ENCODE assay signal across 11 mouse cellular contexts in genomic region chr15:81838554-81839235, GRCm38 (mm10). TPM values are rescaled to one million over a fixed set of nuclear protein-coding genes. Genes with fewer than 3 reads are reported as not detected.
DNase-seq lines count a peak whose midpoint lies in the region; ATAC-seq and TF ChIP-seq lines count a peak whose summit lies in the region.
"Had no signal": no experiment of that assay in that cellular context is flagged by ENCODE, and none has a peak within 500 bp of the region (broad histone marks: within the 10 kb centered on the region; RNA-seq: fewer than 3 reads in every experiment).

No protein-coding gene starts in this region.

- no peak for TF ChIP-seq EP300 in ES-Bruce4 (IDR thresholded peaks at IDR 0.05; ENCODE audit: insufficient read depth, low read depth, low read length)

- H3K9ac ChIP-seq in heart, embryonic 15.5 days: no peak overlapping the region
- 0 out of 2 replicates have a peak overlapping the region, but pooled peaks have one; percentile 4 for H3K9ac ChIP-seq in ES-Bruce4 (ENCODE audit: low read depth, poor library complexity, severe bottlenecking)
- H3K9ac ChIP-seq: limb, embryonic 13.5 days had no signal

- DNase-seq in heart, embryonic 10.5 days (ENCODE audit: low spot score): no peak
- DNase-seq in 3134 (ENCODE audit: extremely low read depth, insufficient read length, low spot score): peak; percentile 42
- peak; percentile 46 for DNase-seq in lung, adult 2 months
- DNase-seq in thymus, postnatal 10 days (ENCODE audit: low spot score in 2 of 2): no peak
- no peak for DNase-seq in frontal cortex, adult 2 months (ENCODE audit: extremely low spot score in 1 of 2, low spot score in 1 of 2)
- DNase-seq: adrenal gland, postnatal 25 days; midbrain, embryonic 14.5 days; thymus, postnatal 14 days had no signal

- TF ChIP-seq POLR2A in ES-Bruce4 (IDR thresholded peaks at IDR 0.05; ENCODE audit: insufficient read depth, low read length): no peak
- no peak for TF ChIP-seq POLR2A in lung, adult 2 months (IDR thresholded peaks at IDR 0.05; ENCODE audit: borderline replicate concordance, extremely low read depth, low read depth, low read length)

- no peak overlapping the region for H3K4me2 ChIP-seq in heart, embryonic 15.5 days
- H3K4me2 ChIP-seq: limb, embryonic 13.5 days had no signal

- 61% methylated on average over 14 of the region's 14 CpGs for WGBS in heart, embryonic 15.5 days
- 71% methylated on average over 14 of the region's 14 CpGs for WGBS in heart, embryonic 10.5 days
- whole genome bisulfite sequencing in lung, adult 2 months: 43% methylated on average over 14 of the region's 14 CpGs

- no peaks in the 10 kb centered on the region for H3K36me3 ChIP-seq in heart, embryonic 15.5 days
- H3K36me3 ChIP-seq in heart, embryonic 10.5 days: no peaks in the 10 kb centered on the region
- no peaks in the 10 kb centered on the region for H3K36me3 ChIP-seq in ES-Bruce4 (ENCODE audit: control insufficient read depth, insufficient read depth, low read length, poor library complexity, severe bottlenecking)
- H3K36me3 ChIP-seq: limb, embryonic 13.5 days had no signal

- peaks cover 64% of the 10 kb centered on the region for H3K4me1 ChIP-seq in heart, embryonic 15.5 days (replicated peaks)
- peaks cover 34% of the 10 kb centered on the region for H3K4me1 ChIP-seq in heart, embryonic 10.5 days
- H3K4me1 ChIP-seq in ES-Bruce4 (ENCODE audit: control insufficient read depth, insufficient read depth, low read length): no peaks in the 10 kb centered on the region
- peaks cover 8% of the 10 kb centered on the region for H3K4me1 ChIP-seq in lung, adult 2 months (ENCODE audit: control insufficient read depth, insufficient read depth, low read length)

- TF ChIP-seq CTCF in ES-Bruce4 (IDR thresholded peaks at IDR 0.05; ENCODE audit: low read depth, low read length): no peak
- no peak for TF ChIP-seq CTCF in lung, adult 2 months (IDR thresholded peaks at IDR 0.05; ENCODE audit: insufficient read depth, low read length)

- peak overlapping the region; percentile 89 for H3K27ac ChIP-seq in heart, embryonic 15.5 days
- H3K27ac ChIP-seq in heart, embryonic 10.5 days: no peak overlapping the region
- no peak overlapping the region for H3K27ac ChIP-seq in ES-Bruce4 (ENCODE audit: insufficient read depth, low read length)
- H3K27ac ChIP-seq: limb, embryonic 13.5 days had no signal

- no peaks in the 10 kb centered on the region for H3K9me3 ChIP-seq in heart, embryonic 15.5 days (replicated peaks)
- no peaks in the 10 kb centered on the region for H3K9me3 ChIP-seq in heart, embryonic 10.5 days
- H3K9me3 ChIP-seq in ES-Bruce4 (replicated peaks; ENCODE audit: control insufficient read depth, insufficient read depth, low read length, poor library complexity, severe bottlenecking): no peaks in the 10 kb centered on the region
- H3K9me3 ChIP-seq: limb, embryonic 13.5 days had no signal

- no peak for ATAC-seq in heart, embryonic 15.5 days (replicated peaks; ENCODE audit: insufficient number of reproducible peaks, insufficient read depth, low FRiP score, low read depth)

- no peak overlapping the region for H3K4me3 ChIP-seq in heart, embryonic 15.5 days
- no peak overlapping the region for H3K4me3 ChIP-seq in heart, embryonic 10.5 days
- H3K4me3 ChIP-seq in ES-Bruce4 (ENCODE audit: low read depth, low read length): peak overlapping the region; percentile 51; the same call in 1 of the 2 replicates
- no peak overlapping the region for H3K4me3 ChIP-seq in lung, adult 2 months (replicated peaks; ENCODE audit: extremely low read depth, low read depth, low read length)
- H3K4me3 ChIP-seq: limb, embryonic 13.5 days had no signal

- H3K27me3 ChIP-seq in heart, embryonic 15.5 days: no peaks in the 10 kb centered on the region
- peaks cover 17% of the 10 kb centered on the region; the same call in 1 of the 2 replicates for H3K27me3 ChIP-seq in heart, embryonic 10.5 days (ENCODE audit: insufficient read depth, poor library complexity, severe bottlenecking)
- no peaks in the 10 kb centered on the region for H3K27me3 ChIP-seq in ES-Bruce4 (ENCODE audit: control insufficient read depth, insufficient read depth, low read length, poor library complexity, severe bottlenecking)

RNA-seq across cellular contexts. Expression of gene Tob2, which starts 19.9 kb away (rescaled TPM):
- 15.8 and 17.6 TPM in 2 replicates for polyA plus RNA-seq in heart, embryonic 15.5 days (2015; fragmentation: Nextera tagmentation; extraction: Ambion mirVana)
- polyA plus RNA-seq in heart, embryonic 10.5 days (2016; fragmentation: Nextera tagmentation; extraction: Ambion mirVana): 13.0 and 15.6 TPM in 2 replicates
- 10.7 and 12.7 TPM in 2 replicates for polyA plus RNA-seq in ES-Bruce4 (2011; ENCODE audit: insufficient read depth, insufficient read length, low read depth, missing spikeins)
- 35.8 and 39.0 TPM in 2 replicates for polyA plus RNA-seq in lung, adult 2 months (2012; rRNA removed)
- polyA plus RNA-seq in frontal cortex, adult 2 months (2012; rRNA removed): 21.1 and 22.6 TPM in 2 replicates

RNA-seq across cellular contexts. Expression of gene Phf5a, which starts 33.0 kb away (rescaled TPM):
- polyA plus RNA-seq in heart, embryonic 15.5 days (2015; fragmentation: Nextera tagmentation; extraction: Ambion mirVana): 70.5 and 97.6 TPM in 2 replicates
- polyA plus RNA-seq in heart, embryonic 10.5 days (2016; fragmentation: Nextera tagmentation; extraction: Ambion mirVana): 154 and 200 TPM in 2 replicates
- polyA plus RNA-seq in ES-Bruce4 (2011; ENCODE audit: insufficient read depth, insufficient read length, low read depth, missing spikeins): 150 and 172 TPM in 2 replicates
- 23.6 and 34.4 TPM in 2 replicates for polyA plus RNA-seq in lung, adult 2 months (2012; rRNA removed)
- polyA plus RNA-seq in frontal cortex, adult 2 months (2012; rRNA removed): 47.0 and 53.8 TPM in 2 replicates

RNA-seq across cellular contexts. Expression of gene Aco2, which starts 33.4 kb away (rescaled TPM):
- polyA plus RNA-seq in heart, embryonic 15.5 days (2015; fragmentation: Nextera tagmentation; extraction: Ambion mirVana): 610 and 636 TPM in 2 replicates
- 320 and 472 TPM in 2 replicates for polyA plus RNA-seq in heart, embryonic 10.5 days (2016; fragmentation: Nextera tagmentation; extraction: Ambion mirVana)
- polyA plus RNA-seq in ES-Bruce4 (2011; ENCODE audit: insufficient read depth, insufficient read length, low read depth, missing spikeins): 174 and 181 TPM in 2 replicates
- 147 and 242 TPM in 2 replicates for polyA plus RNA-seq in lung, adult 2 months (2012; rRNA removed)
- 534 and 538 TPM in 2 replicates for polyA plus RNA-seq in frontal cortex, adult 2 months (2012; rRNA removed)

RNA-seq across cellular contexts. Expression of gene Tef, which starts 36.5 kb away (rescaled TPM):
- polyA plus RNA-seq in heart, embryonic 15.5 days (2015; fragmentation: Nextera tagmentation; extraction: Ambion mirVana): 22.9 and 25.9 TPM in 2 replicates
- polyA plus RNA-seq in heart, embryonic 10.5 days (2016; fragmentation: Nextera tagmentation; extraction: Ambion mirVana): 17.3 and 20.2 TPM in 2 replicates
- 33.9 and 36.0 TPM in 2 replicates for polyA plus RNA-seq in ES-Bruce4 (2011; ENCODE audit: insufficient read depth, insufficient read length, low read depth, missing spikeins)
- 95.4 and 99.7 TPM in 2 replicates for polyA plus RNA-seq in lung, adult 2 months (2012; rRNA removed)
- 245 and 256 TPM in 2 replicates for polyA plus RNA-seq in frontal cortex, adult 2 months (2012; rRNA removed)

Comparison
In these comparisons a context has a peak if more than half of its experiments do, and no peak if none do; other contexts are left out.
1. DNase-seq: peak in 3134 (single experiment) and lung, adult 2 months (single experiment); none in heart, embryonic 10.5 days (single experiment), thymus, postnatal 10 days (0 of 2) and frontal cortex, adult 2 months (0 of 2).